ENCODE assay signal across 14 mouse cellular contexts in genomic region chr9:68707636-68708035, GRCm38 (mm10).
"Had no signal": no experiment of that assay in that cellular context is flagged by ENCODE, and none has a peak within 500 bp of the region (broad histone marks: within the 10 kb centered on the region; RNA-seq: fewer than 3 reads in every experiment).

No protein-coding gene starts in this region.

- H3K4me3 ChIP-seq: limb, embryonic 15.5 days; liver, embryonic 12.5 days; midbrain, embryonic 13.5 days; myocyte; neural tube, embryonic 15.5 days had no signal

- H3K27me3 ChIP-seq: limb, embryonic 15.5 days; liver, embryonic 12.5 days; midbrain, embryonic 13.5 days; neural tube, embryonic 15.5 days had no signal

- H3K9ac ChIP-seq: limb, embryonic 15.5 days; liver, embryonic 12.5 days; midbrain, embryonic 13.5 days; neural tube, embryonic 15.5 days had no signal

- H3K4me2 ChIP-seq: limb, embryonic 15.5 days; liver, embryonic 12.5 days; midbrain, embryonic 13.5 days; neural tube, embryonic 15.5 days had no signal

- H3K9me3 ChIP-seq: limb, embryonic 15.5 days; liver, embryonic 12.5 days; midbrain, embryonic 13.5 days; neural tube, embryonic 15.5 days had no signal

- DNase-seq: kidney, adult 8-10 months; kidney, postnatal 14 days; layer of hippocampus, adult 9-11 months; layer of hippocampus, postnatal 36 days; left cerebral cortex, postnatal 4 days; right cerebral cortex, adult 18-20 months; thymus, postnatal 4 days had no signal

- H3K4me1 ChIP-seq: limb, embryonic 15.5 days; liver, embryonic 12.5 days had no signal

- ATAC-seq: intestine, postnatal 0 days; liver, embryonic 12.5 days; midbrain, embryonic 13.5 days had no signal

- H3K36me3 ChIP-seq: limb, embryonic 15.5 days; liver, embryonic 12.5 days; midbrain, embryonic 13.5 days; neural tube, embryonic 15.5 days had no signal

- H3K27ac ChIP-seq: limb, embryonic 15.5 days; liver, embryonic 12.5 days; midbrain, embryonic 13.5 days; neural tube, embryonic 15.5 days; stomach, postnatal 0 days had no signal
